Mouse (Mus musculus): Measurements from ENCODE around the gene Cyp2c23.

Gene Cyp2c23

DNA sequence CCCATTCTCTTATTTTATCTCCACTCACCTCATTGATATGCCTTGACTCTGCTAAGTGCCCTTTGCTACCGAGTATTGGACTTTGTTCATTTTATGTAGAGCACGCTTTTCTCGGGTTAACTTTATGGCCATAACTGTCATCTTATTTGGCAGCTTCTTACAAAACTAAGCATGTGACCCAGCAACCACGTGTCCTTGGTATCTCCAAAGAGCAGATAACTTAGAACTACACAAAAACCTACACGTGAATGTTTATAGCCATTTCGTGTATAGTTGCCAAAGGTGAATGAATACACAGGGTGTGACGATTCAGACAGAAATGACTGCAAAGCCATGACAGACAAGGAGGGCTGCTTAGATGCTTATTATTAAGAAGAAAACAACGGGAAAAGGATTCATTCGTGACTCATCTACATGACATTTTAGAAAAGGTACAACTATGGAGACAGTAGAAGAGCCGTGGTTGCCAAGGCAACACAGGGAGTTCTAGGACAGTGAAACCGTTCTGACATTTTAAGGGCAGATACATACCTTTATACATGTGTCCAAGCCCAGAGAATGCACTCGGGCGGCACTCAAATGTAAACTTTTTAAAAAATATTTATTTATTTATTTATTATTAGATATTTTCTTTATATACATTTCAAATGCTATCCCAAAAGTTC is 4.0 kb downstream of the Cyp2c23 start:
- no peak for DNase-seq (ENCODE audit: low spot score in 2 of 2)

- DNase-seq (ENCODE audit: low spot score in 2 of 2), result no peak
Observed at GRCm38 (mm10) chr19:44023066-44023465, 5.9 kb downstream of the Cyp2c23 start.

- no peak for DNase-seq (ENCODE audit: low spot score in 2 of 2)
Observed at GRCm38 (mm10) chr19:44021502-44021901, 7.5 kb downstream of the Cyp2c23 start.

DNA sequence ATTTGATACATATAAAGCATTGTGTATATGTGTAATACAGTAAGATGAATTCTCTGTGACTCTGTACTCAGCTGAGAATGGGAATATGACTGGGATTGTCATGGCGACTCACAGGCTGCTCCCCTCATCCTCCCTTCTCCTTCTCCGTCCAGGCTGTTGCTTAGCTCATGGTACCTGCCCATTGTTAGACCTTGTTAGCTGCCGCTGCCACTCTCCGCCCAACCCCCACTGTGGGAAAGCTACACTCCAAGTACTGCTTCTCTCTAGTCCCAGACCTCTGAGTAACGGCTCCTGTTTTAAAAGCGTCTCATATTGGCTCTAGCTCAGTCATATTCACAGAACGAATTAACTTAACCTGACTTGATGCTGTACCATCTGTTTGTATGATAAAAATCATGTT is 9.3 kb downstream of the Cyp2c23 start:
- DNase-seq (ENCODE audit: low spot score in 2 of 2), result no peak

GRCm38 (mm10) chr19:44013862-44014261 is 15.1 kb downstream of the Cyp2c23 start:
- DNase-seq (ENCODE audit: low spot score in 2 of 2), result no peak

DNA sequence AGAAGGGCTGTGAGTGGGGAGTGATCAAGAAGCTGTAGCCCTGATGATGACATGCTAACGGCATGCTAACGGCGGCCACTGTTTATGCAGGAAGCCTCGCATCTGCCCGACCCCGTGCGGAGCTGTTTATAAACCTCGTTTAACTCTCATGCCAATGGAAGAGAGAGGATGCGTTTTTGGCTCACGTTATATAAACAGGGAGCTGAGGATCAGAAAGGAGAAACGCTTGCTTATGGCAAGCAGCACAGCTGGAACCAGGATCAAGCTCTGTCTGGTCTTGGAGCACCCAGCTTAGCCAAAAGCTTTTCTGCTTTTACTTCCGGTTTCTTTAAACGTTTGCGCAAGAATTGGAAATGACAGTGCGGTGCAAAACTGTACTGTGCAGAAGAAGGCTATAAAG is 20.2 kb downstream of the Cyp2c23 start:
- DNase-seq (ENCODE audit: low spot score in 2 of 2), result no peak

GRCm38 (mm10) chr19:44007186-44007585 is 21.8 kb downstream of the Cyp2c23 start:
- peak in 1 of 2 experiments; percentile 10 for DNase-seq (ENCODE audit: low spot score in 2 of 2)

- DNase-seq (ENCODE audit: low spot score in 2 of 2), result no peak
Observed at GRCm38 (mm10) chr19:44005025-44005424, 24.0 kb downstream of the Cyp2c23 start.

DNA sequence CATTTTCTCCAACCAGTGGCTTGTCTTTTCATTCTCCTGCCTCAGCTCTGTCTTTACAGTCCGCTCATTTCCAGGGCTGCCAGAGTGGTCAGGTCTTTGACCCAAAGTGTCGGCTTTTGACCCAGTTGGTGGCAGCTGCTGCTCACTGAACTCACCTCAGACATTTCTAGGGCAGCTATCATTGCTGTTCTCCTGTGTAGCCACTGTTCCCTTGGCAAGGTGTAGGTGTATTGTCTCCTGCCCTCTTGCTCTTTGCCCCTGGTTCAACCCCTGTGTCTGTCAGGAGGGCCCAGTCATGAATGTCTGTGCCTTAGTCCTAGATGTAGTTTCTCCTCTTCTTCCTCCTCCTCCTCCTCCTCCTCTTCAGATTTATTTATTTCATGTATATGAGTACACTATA is 24.7 kb downstream of the Cyp2c23 start:
- no peak for DNase-seq (ENCODE audit: low spot score in 2 of 2)

DNA sequence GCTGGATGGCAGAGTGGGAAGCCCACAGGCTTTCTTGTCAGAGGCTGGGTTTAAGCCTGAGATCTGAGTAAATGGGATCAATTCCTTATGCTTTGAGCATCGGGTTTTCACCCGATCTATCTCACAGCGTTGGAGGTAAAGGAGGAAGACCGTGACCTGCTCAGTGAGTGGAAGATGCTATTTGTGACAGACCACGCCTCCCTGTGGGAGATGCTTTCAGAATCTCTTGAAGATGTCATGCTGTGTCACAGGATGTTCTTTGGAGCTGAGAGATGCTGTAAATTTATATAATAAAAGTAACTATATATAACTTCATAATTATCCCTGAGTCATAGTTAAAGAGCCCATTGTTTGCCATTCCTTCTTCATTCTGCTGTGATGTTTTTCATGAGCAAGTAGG is 28.3 kb downstream of the Cyp2c23 start:
- DNase-seq (ENCODE audit: low spot score in 2 of 2), result no peak

- no peak for DNase-seq (ENCODE audit: low spot score in 2 of 2)
Observed at GRCm38 (mm10) chr19:44000061-44000460, 28.9 kb downstream of the Cyp2c23 start.

GRCm38 (mm10) chr19:43998802-43999527 is 30.0 kb downstream of the Cyp2c23 start:
- DNase-seq (ENCODE audit: low spot score in 2 of 2), result no peak

DNA sequence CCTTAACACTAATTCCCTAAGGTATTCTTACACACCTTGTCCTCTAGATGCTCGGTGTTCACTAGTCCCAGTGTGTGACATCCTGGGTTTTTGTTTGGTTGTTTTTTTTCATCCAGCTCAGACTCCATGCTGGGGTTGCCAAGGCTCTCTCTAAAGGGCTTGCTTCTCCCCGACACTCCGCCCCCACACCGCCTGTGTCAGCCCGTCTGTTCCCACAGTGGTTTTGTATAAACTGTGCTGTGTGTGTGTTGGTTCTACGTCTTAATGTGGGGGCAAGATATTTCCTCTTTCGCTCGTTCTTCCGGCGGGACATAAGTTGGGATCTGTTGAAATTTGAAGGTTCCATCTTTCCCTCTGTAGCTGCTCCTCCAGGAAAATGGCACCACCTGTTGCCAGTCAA is 30.9 kb downstream of the Cyp2c23 start:
- peak; percentile 27 to 62 for DNase-seq (ENCODE audit: low spot score in 2 of 2)

DNA sequence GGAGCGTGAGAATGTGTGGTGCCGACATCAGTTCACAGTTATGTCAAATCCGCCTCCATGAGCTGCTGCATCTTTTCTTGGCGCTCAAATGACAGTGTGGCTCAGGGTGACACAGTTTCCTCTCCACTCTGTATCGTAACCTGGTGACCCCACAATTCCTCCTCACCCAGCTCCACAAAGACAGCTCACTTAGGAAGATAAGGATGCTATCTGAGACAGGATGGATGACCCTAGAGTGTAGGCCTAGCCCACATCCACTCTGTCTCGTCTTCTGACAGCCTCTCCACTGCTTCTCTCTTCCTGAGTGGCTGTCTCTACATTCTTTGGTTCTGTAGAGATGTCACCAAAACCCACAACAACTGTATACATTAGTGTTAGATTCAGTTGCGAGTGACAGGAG is 33.6 kb downstream of the Cyp2c23 start:
- DNase-seq (ENCODE audit: low spot score in 2 of 2), result no peak

DNA sequence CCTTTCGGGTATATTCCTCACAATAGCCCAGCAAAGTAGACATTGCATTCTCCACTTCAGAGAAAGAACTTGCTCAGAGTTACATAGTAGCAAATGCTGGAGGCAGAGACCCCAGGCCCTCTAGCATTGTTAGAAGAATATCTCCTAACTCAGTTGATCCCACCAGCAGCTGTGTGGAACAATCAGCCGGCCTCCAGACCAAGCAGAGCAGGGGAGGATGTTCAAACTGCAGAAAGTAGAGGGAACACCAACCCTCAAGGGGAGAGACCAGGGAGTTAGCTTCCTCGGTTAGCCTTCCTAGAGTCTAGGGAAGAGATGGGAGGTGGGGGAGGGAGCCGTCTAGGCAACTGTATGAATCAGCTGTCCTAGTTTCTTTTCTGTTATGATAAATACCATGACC is 36.5 kb downstream of the Cyp2c23 start:
- DNase-seq (ENCODE audit: low spot score in 2 of 2), result no peak

DNA sequence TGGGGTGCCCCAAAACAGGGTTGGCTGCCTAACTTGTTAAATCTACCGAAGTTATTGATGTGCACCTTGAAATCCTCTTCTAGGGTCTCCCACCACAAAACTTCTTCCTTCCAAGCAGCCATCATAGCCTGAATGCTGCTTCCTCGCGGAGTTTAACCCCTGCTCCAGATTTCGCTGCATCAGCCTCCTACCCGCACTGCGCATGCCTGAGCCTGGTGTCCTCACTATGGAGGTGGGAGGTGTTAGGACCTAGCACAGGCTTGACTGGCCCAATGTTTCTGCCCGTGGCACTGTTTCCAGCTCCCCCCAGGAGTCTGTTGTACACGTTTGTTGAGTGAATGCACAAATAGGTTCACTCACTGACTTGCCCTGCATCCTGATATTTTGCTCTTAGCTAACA is 38.6 kb downstream of the Cyp2c23 start:
- DNase-seq (ENCODE audit: low spot score in 2 of 2), result no peak

DNA sequence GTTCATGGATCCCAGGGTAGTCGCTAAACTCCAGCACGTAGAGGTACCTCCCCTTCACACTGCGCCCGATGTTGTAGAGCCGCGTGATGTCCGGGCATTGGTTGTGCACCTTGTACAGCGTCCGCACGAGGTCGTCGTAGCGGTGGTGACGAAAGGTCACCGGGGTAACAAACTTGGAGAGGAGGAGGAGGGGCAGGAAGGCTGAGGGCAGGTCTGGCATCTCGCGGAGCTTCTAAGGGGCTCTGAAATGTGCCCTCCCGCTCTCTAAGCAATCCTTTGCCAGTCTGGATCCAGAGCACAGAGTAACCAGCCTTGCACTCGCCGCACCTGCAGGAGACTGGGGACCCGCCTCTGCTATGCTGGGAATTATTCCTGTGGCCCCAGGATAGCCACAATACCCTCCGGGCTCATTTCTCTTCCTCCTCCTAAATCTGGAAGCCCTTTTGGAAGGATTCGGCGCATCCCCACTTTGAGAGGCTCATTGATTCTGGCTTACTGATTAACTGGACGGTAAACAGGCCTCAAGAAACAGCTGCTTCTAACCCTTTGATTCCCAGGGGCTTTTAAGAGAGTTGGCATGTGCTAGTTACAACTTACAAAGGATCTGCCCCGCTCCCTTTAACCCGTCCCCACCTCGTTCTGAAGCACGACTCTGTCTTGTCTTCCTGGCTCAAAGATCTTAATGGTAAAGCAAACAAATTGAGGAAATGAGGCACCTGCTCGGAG is 42.8 kb downstream of the Cyp2c23 start, which contains the start of gene Cpn1:
Cpn1 (minus strand) TSS at position 488 of the 726 bp plus-strand sequence.
- DNase-seq (ENCODE audit: low spot score in 2 of 2), result no peak

- no peak for DNase-seq (ENCODE audit: low spot score in 2 of 2)
Observed at GRCm38 (mm10) chr19:43981992-43982391, 47.0 kb downstream of the Cyp2c23 start.

GRCm38 (mm10) chr19:43980711-43981110 is 48.3 kb downstream of the Cyp2c23 start:
- DNase-seq (ENCODE audit: low spot score in 2 of 2), result no peak

GRCm38 (mm10) chr19:43977799-43978198 is 51.2 kb downstream of the Cyp2c23 start:
- DNase-seq (ENCODE audit: low spot score in 2 of 2), result no peak

GRCm38 (mm10) chr19:43976661-43977060 is 52.3 kb downstream of the Cyp2c23 start:
- no peak for DNase-seq (ENCODE audit: low spot score in 2 of 2)

DNA sequence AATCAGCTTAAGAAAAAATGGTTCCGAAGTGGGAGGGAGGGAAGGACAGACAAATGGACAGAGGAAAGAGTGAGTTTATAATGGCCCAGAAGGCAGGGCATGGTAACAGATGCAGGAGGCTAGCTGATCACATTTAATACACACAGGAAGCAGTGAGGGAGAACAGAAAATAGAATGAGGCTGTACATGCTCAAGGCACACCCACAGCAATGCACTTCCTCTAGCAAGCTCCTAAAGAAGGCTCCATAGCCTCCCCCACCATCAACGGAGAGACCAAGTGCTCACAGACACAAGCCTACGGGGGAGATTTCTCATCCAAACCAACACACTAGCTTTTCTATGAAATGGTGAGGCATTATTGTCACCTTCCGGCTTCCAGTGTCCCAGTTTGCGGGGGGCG is 54.8 kb downstream of the Cyp2c23 start:
- no peak for DNase-seq (ENCODE audit: low spot score in 2 of 2)

- no peak for DNase-seq (ENCODE audit: low spot score in 2 of 2)
Observed at GRCm38 (mm10) chr19:43973711-43974110, 55.3 kb downstream of the Cyp2c23 start.
